Mouse (Mus musculus): ENCODE measurements around the gene Sarm1. TPM values are rescaled to one million over a fixed set of nuclear protein-coding genes. Genes with fewer than 3 reads are reported as not detected.

Sarm1 gene
- polyA plus RNA-seq, 1 experiment from 2014 or later: 9.4 TPM

DNA sequence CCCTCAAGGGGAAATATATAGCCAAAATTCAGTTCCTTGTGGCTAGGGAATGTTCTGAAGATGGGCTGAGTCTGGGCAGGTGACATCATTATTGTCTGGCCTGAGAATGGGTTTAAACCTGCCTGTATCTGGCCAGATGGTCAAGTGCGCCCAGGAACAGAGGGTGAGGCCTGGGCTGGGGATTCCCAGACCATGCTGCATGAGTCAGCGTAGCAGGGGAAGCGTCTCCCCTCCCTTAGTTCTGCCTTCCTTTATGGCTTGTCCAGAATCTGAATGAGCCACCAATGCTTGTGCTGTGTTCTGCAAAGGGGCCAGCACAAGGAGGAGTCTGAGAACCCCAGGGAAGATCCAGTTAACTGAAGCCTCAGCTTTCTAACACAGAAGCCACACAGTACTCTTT is 50.4 kb downstream of the Sarm1 start:
- Histone ChIP-seq H3K27me3 (ENCODE audit: poor library complexity, severe bottlenecking) (no peaks in the 10 kb centered on the region), H3K36me3 (replicated peaks) (no peaks in the 10 kb centered on the region), H3K4me3 (no peak overlapping the region), H3K9me3 (no peaks in the 10 kb centered on the region), H3K4me1 (no peaks in the 10 kb centered on the region), H3K27ac (no peak overlapping the region)
- DNase-seq (ENCODE audit: extremely low spot score, low spot score): no peak
- 80% methylated on average over 3 of the region's 3 CpGs for WGBS

DNA sequence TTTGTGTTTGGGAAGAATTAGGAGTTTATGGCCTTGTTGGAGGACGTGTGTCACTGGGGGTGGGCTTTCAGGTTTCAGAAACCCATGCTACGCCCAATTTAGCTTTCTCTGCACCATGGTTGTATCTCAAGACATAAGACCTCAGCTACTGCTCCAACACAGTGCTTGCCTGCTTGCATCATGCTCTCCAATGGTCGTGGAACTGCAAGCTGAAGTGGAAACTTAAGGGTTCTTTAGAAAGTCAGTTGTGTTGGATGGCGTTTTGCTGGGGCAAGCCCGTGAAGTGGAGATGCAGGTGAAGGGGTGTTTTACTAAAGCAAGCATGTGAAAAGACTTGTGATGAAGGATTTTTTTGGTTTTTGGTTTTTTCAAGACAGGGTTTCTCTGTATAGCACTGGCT is 54.4 kb downstream of the Sarm1 start:
- 87% methylated on average over 5 of the region's 5 CpGs for WGBS

DNA sequence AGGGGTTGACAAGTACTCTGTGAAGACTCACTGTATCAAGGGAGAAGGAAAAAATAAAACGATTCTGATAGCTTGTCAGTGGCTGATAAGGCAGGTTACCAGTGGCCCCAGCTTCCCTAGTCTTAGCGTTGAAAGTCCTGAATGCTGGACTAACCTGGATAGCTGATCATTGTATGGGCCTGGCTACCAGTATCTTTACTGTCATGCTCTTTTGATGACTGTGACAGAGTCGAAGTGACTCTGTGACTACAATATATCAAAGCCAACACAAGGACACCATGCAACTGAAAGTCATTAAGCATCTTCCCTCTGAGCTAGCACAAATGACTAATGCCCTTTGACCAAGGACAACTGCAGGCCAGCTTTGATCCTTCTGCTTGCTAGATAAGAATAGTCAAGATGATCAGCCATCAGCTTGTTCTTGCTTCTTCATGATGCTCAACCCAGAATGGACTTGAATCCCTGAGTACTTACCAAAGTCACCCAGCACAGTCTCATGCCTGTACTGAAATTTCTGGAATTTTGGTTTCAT is 59.1 kb downstream of the Sarm1 start:
- H3K9me3 ChIP-seq: no peaks in the 10 kb centered on the region
- no peak overlapping the region for H3K4me3 ChIP-seq
- no peak for DNase-seq (ENCODE audit: extremely low spot score, low spot score)
- peaks cover 15% of the 10 kb centered on the region for H3K4me1 ChIP-seq
- H3K36me3 ChIP-seq (replicated peaks): no peaks in the 10 kb centered on the region
- H3K27me3 ChIP-seq (ENCODE audit: poor library complexity, severe bottlenecking): no peaks in the 10 kb centered on the region
- 81% methylated on average over 3 of the region's 3 CpGs for WGBS
- no peak overlapping the region for H3K27ac ChIP-seq

More for the DNA sequence above, 54.4 kb downstream of the Sarm1 start:
- no peaks in the 10 kb centered on the region for H3K27me3 ChIP-seq (ENCODE audit: poor library complexity, severe bottlenecking)
- H3K9me3 ChIP-seq: no peaks in the 10 kb centered on the region
- H3K4me3 ChIP-seq: no peak overlapping the region
- no peaks in the 10 kb centered on the region for H3K36me3 ChIP-seq (replicated peaks)
- no peak overlapping the region for H3K27ac ChIP-seq
- no peak for DNase-seq (ENCODE audit: extremely low spot score, low spot score)
- no peaks in the 10 kb centered on the region for H3K4me1 ChIP-seq

DNA sequence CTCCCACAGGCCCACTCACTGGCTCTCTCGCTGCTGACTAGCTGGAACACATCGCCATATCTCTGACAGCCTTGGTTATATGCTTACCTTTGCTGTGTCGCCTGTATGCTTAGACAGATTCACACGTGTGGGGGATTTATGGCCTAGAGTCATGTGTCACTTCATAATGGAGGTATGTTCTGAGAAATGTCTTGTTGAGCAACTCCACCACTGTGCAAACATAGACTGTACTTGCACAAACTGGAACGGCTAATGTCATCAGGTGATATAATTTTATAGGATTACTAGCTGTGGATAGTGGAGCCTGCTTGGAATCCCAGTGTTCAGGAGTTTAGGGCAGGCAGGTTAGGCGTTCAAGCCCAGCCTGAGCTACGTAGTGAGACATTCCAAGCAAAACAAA is 60.4 kb downstream of the Sarm1 start:
- H3K27ac ChIP-seq: no peak overlapping the region
- WGBS: 93% methylated on average over 7 of the region's 7 CpGs
- H3K27me3 ChIP-seq (ENCODE audit: poor library complexity, severe bottlenecking): no peaks in the 10 kb centered on the region
- DNase-seq (ENCODE audit: extremely low spot score, low spot score): no peak
- no peaks in the 10 kb centered on the region for H3K36me3 ChIP-seq (replicated peaks)
- H3K4me3 ChIP-seq: no peak overlapping the region
- H3K4me1 ChIP-seq: peaks cover 15% of the 10 kb centered on the region
- H3K9me3 ChIP-seq: no peaks in the 10 kb centered on the region

DNA sequence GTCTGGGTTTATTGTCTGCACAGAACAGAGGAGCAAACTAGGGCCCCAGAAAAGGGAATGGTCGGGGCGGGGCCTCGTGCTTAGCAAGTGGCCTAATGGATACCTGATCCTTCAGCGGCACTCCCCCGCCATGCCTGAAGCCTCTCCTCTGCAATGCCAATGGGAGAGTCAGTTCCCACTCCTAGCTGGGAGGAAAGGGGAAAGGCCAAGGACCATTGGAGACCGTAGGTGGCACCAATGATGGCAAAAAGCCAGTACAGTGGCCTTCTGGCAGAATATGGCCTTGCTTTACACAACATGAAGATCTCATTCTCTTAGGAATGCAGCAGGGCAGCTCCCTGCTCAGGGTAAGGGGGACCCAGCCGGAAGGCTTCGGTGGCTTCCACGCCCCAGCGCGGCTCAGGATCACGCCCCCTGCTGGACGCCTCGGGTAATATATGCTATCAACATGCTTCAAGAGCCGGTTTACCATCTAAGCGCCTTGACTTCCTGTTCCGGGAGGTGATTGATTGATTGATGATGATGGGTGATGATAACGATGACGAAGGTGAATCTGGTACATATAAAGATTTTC is 61.7 kb downstream of the Sarm1 start:
- Histone ChIP-seq H3K27me3 (ENCODE audit: poor library complexity, severe bottlenecking) (no peaks in the 10 kb centered on the region), H3K9me3 (no peaks in the 10 kb centered on the region), H3K4me3 (peak overlapping the region; percentile 31), H3K4me1 (peaks cover 15% of the 10 kb centered on the region), H3K27ac (peak overlapping the region; percentile 66), H3K36me3 (replicated peaks) (no peaks in the 10 kb centered on the region)
- 6% methylated on average over 19 of the region's 19 CpGs for WGBS
- peak; percentile 82 for DNase-seq (ENCODE audit: extremely low spot score, low spot score)

DNA sequence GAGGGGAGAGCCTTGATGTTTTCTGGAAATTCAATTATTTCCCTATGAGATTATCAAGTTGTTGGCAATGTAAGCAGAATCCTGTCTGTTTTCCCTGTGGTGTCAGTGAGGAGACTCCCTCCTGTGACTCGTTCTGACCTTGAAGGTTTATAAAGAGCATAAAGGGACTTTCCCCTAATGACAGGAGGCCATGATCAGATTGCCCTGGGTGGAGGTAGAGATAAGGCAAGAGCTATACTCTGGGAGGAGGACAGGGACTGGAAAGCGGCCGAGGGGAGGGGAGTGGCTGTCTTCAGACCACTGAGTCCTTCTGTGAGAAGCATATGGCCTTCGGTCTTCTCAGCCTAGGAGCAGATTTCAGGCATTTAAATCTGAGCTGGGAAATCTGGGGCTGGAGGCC is 63.5 kb downstream of the Sarm1 start:
- no peak for DNase-seq (ENCODE audit: extremely low spot score, low spot score)
- H3K9me3 ChIP-seq: no peaks in the 10 kb centered on the region
- peaks cover 20% of the 10 kb centered on the region for H3K4me1 ChIP-seq
- no peak overlapping the region for H3K27ac ChIP-seq
- WGBS: 87% methylated on average over 4 of the region's 4 CpGs
- H3K4me3 ChIP-seq: no peak overlapping the region
- no peaks in the 10 kb centered on the region for H3K36me3 ChIP-seq (replicated peaks)
- H3K27me3 ChIP-seq (ENCODE audit: poor library complexity, severe bottlenecking): no peaks in the 10 kb centered on the region

DNA sequence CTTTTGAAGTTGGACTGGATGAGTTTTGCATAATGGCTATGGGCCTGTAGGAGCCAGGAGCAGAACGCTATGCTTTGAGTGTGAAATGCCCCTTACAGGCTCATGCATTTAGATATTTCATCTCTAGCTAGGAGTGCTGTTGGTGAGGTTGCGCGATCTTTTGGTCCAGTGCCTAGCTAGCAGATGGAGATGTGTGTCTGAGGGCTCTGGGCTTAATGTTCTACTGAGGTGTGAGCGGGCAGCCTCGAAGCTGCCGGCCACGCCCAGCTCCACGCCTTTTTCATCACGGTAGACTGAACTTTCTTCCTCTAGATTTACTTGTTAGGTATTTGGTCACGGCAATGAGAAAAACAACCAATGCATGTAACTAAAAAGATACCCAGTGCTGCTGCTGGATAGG is 66.4 kb downstream of the Sarm1 start:
- Histone ChIP-seq H3K27ac (no peak overlapping the region), H3K4me1 (peaks cover 18% of the 10 kb centered on the region), H3K36me3 (replicated peaks) (no peaks in the 10 kb centered on the region), H3K27me3 (ENCODE audit: poor library complexity, severe bottlenecking) (no peaks in the 10 kb centered on the region), H3K9me3 (no peaks in the 10 kb centered on the region), H3K4me3 (no peak overlapping the region)
- DNase-seq (ENCODE audit: extremely low spot score, low spot score): no peak
- WGBS: 94% methylated on average over 10 of the region's 10 CpGs

DNA sequence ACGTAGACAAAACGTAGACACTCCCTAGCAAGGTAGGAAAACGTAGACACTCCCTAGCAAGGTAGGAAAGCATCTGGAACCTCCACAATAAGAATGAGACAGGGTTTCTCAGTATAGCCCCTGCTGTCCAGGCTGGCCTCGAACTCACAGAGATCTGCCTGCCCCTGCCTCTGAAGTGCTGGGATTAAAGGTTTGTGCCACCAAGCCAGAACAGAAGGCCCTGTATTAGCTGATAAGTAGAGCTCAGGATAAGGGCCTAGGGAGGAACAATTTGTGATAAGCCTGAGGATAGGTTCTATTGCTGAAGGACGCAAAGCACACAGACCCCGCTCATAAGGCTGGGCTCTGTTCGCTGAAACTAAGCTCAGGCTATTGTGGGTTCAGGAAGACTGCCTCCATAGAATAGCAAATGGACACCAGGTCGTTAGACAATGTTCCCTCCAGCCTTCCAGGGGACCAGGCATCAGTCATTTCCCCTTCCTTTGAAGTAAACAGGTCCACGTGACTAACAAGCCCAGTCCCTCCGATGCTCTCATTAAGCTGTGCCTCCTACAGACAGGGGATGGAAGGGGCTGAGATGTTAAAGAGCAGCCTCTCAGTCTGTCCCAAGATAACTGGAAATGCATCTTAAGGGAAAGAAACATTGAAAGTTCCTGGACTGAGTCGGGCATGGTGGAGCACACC is 67.2 kb downstream of the Sarm1 start:
- Histone ChIP-seq H3K36me3 (replicated peaks) (no peaks in the 10 kb centered on the region), H3K9me3 (no peaks in the 10 kb centered on the region), H3K4me3 (no peak overlapping the region), H3K27me3 (ENCODE audit: poor library complexity, severe bottlenecking) (no peaks in the 10 kb centered on the region), H3K4me1 (peaks cover 9% of the 10 kb centered on the region), H3K27ac (no peak overlapping the region)
- WGBS: 58% methylated on average over 11 of the region's 11 CpGs
- no peak for DNase-seq (ENCODE audit: extremely low spot score, low spot score)

DNA sequence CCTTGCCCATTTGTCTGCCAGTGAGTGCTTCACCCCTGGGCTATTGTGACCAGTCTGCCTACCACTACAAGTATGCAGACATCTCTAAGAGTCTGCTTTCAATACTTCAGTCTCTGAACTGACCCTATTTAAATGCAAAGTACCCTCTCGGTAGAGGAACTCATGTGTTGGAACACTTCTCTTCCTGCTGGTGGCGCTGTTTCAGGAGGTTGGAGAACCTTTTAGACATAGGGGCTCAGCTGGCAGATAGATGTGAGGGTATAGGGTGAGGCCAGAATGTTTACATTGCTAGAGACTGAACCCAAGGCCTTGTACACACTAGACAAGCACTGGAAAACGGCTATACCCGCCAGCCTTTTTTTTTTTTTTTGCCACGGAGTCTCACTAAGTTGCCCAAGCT is 69.2 kb downstream of the Sarm1 start:
- Histone ChIP-seq H3K4me1 (peaks cover 5% of the 10 kb centered on the region; the same call in 1 of the 2 replicates), H3K27ac (no peak overlapping the region), H3K36me3 (replicated peaks) (no peaks in the 10 kb centered on the region), H3K27me3 (ENCODE audit: poor library complexity, severe bottlenecking) (no peaks in the 10 kb centered on the region), H3K4me3 (no peak overlapping the region), H3K9me3 (no peaks in the 10 kb centered on the region)
- WGBS: 74% methylated on average over 5 of the region's 5 CpGs
- no peak for DNase-seq (ENCODE audit: extremely low spot score, low spot score)

DNA sequence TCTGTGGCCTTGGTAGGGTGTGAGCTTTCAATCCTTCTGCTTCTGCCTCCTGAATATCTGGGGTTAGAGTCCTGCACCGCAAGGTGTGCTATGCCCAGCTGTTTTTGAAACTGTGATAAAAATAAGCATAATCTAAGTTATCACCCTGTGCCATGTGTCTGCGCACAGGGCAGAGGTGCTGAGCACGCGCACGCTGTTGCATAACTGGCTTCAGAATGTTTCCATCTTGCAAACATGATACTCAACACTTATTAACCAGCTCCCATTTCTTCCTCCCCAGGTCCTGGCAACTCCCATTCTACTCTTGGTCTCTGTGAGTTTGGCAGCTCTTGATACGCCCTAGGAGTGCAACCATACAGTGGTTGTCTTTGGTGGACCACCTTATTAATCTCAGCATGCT is 69.9 kb downstream of the Sarm1 start:
- H3K36me3 ChIP-seq (replicated peaks): no peaks in the 10 kb centered on the region
- no peaks in the 10 kb centered on the region for H3K27me3 ChIP-seq (ENCODE audit: poor library complexity, severe bottlenecking)
- no peak for DNase-seq (ENCODE audit: extremely low spot score, low spot score)
- H3K9me3 ChIP-seq: no peaks in the 10 kb centered on the region
- 93% methylated on average over 6 of the region's 6 CpGs for WGBS
- no peak overlapping the region for H3K27ac ChIP-seq
- H3K4me1 ChIP-seq: peaks cover 5% of the 10 kb centered on the region; the same call in 1 of the 2 replicates
- H3K4me3 ChIP-seq: no peak overlapping the region

DNA sequence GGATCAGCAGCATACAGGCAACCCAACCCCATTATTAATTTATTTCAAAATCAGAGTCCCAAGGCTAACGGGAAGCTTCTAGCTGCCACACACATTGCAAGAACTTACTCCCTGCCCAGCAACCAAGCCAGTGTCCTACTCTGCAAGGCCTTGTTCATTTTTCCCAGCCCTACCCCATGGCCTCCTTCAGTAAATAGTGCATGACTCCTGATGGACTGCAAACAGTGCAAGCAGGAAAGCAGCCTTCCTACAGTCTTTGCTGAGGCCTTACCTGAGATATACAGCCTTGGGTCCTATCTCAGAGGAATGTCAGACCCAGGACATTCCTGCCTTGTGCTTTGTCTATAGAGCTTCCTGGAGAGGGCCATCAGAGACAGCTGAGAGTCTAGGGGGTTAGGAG is 72.0 kb downstream of the Sarm1 start:
- H3K9me3 ChIP-seq: no peaks in the 10 kb centered on the region
- no peak overlapping the region for H3K4me3 ChIP-seq
- no peak for DNase-seq (ENCODE audit: extremely low spot score, low spot score)

DNA sequence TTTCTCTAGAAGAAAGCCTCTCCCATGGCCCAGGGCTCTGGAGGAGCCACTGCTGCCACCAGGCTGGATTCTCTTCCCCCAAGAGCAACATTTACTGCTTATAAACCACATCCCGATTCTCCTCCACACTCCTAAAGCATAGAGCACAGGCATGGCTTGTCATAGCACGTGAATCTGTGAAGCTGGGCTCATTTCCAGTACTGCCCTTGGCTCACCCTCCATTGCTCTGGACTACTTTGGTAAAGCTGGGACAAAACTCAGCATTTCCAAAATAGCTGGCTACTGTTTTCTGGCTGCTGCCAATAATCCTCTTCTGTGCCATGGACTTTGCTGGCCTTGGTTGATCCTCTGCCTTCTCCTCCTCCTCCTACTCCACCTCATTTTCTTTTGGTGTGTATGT is 73.2 kb downstream of the Sarm1 start:
- H3K9me3 ChIP-seq: no peaks in the 10 kb centered on the region
- H3K36me3 ChIP-seq (replicated peaks): no peaks in the 10 kb centered on the region
- H3K4me1 ChIP-seq: peaks cover 10% of the 10 kb centered on the region
- no peak overlapping the region for H3K27ac ChIP-seq
- no peak for DNase-seq (ENCODE audit: extremely low spot score, low spot score)
- H3K4me3 ChIP-seq: no peak overlapping the region
- WGBS: 77% methylated on average over 2 of the region's 2 CpGs
- H3K27me3 ChIP-seq (ENCODE audit: poor library complexity, severe bottlenecking): peaks cover 15% of the 10 kb centered on the region

More for the DNA sequence above, 72.0 kb downstream of the Sarm1 start:
- H3K36me3 ChIP-seq (replicated peaks): no peaks in the 10 kb centered on the region
- H3K27me3 ChIP-seq (ENCODE audit: poor library complexity, severe bottlenecking): peaks cover 15% of the 10 kb centered on the region
- 97% methylated on average over 1 of the region's 1 CpGs for WGBS
- no peak overlapping the region for H3K27ac ChIP-seq
- peaks cover 15% of the 10 kb centered on the region for H3K4me1 ChIP-seq

Measured in forebrain, embryonic 10.5 days (tissue).